Mouse (Mus musculus) heart, adult 9 months (tissue): ENCODE data around the gene Vps37c.

Experiments used
- DNase-seq, 2 experiments: peaks; one replicate each; pipeline ENCODE4 v3.0.0; 2022; ENCODE audit warnings: low spot score in 2 of 2

Gene Vps37c

DNA sequence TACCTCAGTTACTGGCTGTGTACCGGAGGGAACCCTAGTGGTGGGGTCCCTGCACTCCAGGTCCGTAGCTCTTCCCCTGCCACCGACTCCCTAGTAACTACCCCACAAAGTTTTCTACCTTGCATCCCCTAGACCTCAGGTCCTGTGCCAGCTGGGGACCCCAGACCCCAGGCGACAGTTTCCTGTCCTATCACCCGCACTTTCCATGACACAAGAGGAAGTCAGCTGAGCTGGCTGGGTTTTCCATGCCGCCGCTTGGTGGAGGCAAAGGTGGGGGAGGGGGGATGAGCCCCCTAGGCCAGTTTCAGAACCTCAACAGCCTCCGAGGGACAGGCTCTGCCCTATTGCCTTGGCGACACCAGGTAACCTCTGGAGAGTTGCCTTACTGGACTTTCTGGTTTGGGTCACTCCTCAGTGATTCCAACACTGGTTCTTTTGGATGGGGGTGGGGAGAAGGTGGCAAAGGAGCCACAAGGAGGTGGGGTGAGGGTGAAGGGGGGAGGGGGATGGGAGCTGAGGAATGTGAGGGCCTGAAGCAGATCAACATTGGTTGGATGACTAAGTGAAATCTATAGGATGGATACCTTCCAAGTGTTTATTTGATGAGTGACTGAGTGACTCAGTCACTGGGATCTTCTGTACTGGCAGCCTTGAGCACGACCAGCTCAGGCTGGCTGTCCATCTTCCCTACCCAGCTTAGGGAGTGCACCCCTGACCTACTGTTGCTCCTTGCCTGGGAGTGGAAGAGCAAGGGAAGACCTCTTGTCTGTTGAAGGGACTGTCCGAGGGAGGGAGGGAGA lies 52.3 kb downstream of the Vps37c start:
- no peak for DNase-seq

DNA sequence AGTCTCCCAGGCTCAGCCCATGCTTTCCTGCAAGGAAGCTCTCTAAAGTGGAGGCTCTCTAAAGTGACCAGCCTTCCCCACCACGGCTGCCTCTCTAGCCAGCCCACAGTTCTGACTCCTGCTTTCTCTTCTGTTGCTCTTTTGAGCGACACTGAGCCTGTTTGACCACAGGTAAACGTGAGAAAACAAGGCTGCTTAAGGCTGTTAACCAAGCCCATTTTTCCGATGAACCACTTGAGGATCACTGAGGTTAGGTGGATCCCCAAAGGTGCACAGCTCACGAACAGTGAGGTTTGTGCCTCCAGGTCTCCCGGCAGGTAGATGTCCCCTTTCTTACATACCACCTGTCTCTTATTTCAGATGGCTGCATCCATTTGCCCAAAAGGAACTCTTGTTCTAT lies 53.6 kb downstream of the Vps37c start:
- DNase-seq, result no peak

DNA sequence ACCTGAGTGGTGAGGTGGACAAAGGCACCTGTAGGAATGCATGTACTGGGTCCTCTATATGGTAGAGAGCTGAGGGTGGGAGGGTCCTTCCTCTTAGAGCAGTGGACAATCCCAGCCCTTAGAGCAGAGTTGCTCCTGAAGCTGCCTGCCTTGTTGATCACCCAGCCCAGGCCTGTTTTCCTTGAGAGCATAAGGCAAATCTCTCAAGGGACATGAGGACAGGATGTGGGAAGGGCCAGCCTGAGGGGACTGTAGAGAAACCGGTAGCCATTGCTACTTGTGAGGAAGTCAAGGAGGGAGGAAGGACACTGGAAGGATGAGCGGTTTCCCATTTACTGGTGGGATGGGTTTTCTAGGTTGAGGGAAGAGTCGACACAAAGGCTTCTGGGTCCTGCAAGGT lies 54.0 kb downstream of the Vps37c start:
- peak in 1 of 2 experiments; percentile 44 for DNase-seq

DNA sequence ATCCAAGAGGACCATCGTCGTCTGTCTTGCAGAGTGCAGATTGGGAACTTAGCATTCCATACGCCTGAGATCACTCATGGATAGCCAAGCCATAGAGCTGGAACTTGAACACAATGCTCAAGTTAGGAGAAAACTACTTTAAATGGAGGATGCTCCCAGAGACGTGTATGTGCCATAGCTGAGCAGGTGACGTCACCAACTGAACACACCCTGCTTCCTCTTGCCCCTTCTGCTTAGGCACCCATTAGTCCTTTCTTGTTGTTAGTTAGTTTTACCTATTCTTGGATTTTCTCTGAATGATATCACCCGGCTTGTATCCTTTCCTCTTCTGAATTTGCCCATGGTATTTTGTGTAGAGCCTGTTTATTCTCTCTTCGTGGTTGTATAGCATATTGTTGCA lies 58.6 kb downstream of the Vps37c start:
- no peak for DNase-seq

DNA sequence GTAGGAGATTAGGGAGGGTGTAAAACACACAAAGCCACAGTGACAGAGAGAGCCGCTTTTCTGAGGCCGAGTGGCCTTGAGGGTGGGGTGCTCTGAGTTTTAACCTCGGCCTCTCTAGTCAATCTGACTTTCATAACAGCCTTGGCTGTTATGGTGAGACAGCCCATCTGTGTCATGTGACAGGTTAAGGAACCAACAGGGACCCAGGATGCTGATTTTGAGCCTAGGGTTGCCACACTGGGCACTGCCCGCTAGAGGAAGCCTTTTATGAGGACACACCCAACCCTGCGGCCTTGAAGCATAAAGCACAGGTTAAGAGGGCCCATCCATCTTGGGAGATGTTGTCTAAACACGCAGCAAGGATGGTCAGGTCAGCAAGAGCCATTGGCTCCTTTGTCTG lies 59.2 kb downstream of the Vps37c start:
- no peak for DNase-seq

DNA sequence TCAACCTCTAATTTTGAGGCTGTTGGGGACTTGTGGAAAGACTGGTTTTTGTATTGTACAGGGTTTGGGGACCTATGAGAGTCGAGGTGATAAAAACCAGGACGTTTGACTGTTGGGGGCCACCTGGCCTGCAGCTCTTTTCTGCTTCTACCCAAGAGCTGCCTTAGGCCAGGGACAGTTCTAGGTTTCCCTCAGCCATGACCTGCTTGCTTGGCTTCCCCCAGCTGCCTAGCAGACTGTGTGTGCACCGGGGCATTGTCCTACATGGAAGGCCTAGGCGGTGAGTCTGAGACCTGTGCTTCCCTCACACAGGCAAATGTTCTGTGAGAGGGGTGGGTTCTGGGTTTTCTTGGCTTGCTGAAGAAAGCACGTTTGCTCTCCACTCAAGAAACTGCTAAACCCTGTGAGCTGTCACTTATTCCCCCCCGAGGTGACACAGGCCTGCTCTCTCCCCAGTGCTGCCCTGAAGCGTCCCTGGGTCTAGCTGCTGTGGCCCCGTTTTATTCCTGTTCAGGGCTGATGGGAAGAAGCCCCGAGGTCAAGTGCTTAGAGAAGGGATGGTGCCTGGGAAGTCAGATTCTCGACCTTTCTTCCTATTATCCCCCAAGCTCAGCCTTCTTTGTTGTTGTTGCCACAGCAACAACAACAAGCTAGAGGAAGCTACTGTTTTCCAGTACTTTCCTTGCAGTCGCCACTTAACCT lies 60.0 kb downstream of the Vps37c start:
- DNase-seq, result no peak

DNA sequence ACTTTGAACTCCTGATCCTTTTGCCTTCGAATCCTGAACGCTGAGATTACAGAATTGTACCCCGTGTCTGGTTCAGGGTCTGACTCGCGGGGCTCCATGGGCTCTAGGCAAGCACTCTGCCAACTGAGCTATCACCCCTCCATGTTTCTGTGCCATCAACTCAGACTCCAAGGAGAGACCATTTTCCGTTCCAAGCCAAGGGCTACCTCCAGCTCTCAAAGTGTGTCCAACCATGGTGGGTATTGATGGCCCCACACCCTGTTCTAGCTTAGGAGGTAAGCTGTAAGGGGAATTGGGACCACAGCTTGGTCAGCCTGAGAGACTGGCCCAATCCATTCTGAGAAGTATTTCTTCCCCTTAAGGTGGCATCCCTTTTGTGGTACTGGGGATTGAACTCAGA lies 60.8 kb downstream of the Vps37c start:
- DNase-seq, result no peak

DNA sequence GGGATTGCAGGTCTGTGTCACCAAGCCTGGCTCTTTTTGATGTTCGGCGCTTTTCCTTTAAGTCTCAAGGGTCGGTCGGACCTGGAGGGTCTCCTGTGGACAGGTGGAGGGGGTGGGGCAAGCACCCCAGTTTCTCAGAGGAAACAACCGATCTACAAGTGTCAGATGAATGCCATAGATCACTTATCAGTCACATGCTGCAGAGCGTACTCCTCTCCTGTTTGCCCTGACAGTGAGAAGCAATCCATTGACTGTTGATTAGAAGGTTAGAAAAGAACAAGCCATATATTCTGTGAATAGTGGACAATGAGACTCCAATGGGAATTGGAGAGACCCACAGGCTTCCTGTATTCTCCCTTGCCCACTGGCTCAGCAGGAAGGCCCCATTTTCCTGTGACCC lies 61.6 kb downstream of the Vps37c start:
- DNase-seq, result no peak

DNA sequence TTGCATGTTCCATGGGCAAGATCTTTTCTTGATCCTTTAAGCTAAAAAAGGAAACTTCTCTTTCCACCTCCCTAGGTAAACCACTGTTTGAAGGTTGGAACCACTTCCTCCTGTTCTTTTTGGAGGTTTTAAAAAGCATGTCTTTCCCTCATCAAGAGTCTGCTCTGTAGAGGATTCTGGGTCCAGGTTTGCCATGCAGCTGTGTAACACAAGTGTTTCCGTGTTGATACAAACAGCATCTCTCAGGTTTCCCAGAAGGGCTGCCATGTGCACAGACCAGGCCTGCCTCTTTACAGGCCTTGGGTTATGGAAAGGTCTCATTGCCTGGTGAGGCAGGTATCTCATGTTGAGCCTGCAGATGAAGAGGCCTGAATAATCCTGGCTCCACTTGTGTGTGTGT lies 63.1 kb downstream of the Vps37c start:
- DNase-seq, result no peak

DNA sequence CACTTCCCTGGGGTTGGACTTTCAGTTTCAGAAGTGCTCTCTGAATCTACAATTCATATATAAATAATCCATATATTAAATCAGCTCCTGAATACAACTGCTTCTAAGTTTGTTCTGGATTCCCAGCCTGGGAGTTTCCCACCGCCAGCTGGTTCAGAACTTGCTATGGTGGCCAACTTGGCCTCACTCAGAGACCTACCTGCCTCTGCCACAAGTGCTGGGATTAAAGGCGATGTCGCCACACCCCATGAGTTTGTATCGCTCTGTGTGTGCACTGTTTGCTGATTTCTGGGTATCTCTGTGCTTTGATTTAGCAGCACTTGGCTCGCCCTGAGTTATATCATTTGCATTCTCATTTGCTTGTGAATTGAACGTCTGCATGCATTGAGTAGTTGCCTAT lies 63.6 kb downstream of the Vps37c start:
- no peak for DNase-seq

DNA sequence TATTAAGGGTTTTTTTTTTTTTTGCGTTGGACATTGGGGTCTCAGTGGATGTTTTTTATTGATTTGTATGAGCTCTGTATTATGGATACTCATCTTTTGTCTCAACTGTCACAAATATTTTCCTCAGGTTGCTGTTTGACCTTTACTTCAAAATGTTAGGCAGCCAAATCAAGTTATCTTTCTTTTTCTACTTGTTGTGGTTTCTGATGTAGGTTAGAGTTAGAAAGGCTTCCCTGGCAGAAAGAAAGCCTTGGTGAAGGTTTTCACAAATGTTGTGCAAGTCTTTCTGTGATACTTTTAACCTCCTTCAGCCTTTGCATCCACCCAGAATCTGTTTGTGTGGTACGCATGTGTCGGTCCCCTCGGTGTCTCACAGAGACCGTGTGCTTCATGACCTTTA lies 64.1 kb downstream of the Vps37c start:
- no peak for DNase-seq

DNA sequence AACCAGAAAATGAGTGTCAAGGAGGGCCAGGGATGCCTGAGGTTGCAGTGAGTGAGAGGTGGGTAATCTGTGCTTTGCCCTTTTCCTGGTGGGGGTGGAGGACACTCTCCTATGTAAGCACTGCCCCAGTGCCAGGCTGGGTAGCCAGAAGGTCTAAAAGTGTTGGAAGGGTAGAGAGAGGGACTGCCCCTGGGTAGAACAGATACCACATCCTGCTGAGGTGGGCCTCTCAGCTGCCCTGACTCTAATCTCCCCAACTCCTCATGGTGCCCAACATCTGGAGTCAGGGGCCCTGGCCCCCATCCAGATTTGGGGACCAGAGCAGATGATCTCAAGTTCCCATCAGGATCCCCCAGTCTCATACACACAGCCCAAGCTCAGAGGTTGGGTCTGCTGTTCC lies 68.6 kb downstream of the Vps37c start:
- no peak for DNase-seq

DNA sequence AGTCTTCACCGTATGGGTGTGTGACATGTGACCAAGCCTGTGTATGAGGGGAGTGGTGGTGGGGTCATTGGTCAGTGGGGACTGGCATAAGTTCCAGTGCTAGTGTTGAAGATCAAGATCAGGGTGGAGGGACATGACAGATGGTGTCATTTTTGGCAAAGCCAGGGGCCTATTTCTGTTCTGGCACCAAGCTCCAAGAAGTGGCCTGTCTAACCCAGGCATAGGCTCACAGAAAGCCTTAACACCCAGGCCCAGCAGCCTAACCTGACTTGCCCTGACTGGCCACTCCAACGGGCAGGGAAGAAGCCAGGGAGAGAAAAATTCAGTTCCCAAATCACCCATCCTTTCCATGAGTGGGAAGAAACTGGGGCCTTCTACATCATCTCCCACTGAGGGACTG lies 69.0 kb downstream of the Vps37c start:
- DNase-seq, result no peak

DNA sequence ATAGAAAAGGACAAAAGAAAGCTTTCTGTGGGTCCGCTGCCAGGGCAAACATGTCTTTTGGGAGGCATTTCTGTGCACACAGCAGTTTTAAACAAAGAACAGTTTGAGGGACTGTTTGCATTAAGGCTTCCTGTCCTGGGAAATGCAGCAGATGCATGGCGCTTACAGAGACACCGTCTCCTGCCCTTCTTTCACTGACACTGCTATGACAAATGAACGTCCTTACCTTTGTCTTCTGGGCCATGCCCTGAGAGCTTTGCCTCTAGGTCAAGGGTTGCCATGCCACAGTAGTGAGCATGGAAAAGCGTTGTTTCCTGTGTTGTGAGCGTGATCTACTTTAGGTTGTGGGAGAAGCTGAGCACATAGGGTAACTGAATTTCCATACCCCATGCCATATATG lies 70.2 kb downstream of the Vps37c start:
- DNase-seq, result no peak

DNA sequence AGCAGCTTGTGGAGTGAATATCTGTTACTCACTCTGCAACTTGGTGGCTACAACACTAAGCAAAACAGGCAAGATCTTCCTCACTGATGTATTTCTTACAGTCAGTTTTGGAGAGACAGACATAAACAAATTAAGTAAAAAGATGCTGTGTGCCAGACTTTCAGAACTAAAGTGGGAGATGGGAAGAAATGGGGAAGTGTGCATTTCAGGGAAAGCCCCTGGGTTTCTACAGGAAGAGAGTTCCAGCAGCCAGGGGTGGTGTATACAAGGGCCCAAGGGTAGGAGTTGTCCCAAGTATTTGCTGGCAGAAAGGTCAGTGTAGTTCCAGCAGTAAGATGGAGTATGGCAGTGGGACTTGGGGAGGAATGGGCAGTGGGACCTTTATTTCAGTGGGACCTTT lies 71.0 kb downstream of the Vps37c start:
- no peak for DNase-seq

DNA sequence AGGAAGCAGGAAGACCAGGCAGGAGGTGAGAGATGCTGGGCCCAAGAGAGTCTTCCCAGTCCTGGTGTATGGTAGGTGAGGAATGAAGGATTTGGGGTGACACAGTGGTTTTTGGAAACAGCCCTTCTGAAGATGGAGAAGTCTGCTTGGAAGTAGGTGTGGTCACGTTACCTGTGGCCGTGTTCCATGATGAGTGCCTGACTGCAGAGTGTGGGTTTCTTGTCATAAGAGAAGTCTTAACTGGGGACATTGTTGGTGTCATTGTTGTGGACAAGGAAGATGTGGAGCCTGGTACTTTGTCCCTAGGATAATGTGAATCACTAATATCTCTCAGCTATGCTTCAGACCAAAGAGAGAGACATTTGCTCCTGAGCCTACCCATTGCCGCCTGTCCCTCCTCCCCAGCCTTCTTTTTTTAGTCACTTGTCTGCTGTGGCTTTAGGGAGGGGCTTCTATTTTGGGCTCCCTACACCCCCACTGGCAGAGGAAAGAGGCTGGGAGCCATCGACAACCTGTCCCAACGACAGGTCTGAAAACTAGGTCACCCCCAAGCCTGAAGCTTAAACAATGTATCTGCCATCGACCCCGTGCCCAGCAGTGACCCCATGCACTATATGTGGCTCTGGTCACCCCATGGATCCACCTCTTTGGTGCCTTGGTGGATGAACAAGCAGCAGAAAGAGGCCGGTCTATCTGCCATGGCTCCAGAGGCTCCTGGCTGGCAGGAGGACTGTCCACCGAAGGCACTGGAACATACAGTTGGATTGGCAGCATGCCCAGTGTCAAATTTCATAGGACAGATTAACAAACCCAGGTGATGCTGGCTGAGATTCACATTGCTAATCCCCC lies 71.7 kb downstream of the Vps37c start:
- DNase-seq, result peak; percentile 58 to 61

DNA sequence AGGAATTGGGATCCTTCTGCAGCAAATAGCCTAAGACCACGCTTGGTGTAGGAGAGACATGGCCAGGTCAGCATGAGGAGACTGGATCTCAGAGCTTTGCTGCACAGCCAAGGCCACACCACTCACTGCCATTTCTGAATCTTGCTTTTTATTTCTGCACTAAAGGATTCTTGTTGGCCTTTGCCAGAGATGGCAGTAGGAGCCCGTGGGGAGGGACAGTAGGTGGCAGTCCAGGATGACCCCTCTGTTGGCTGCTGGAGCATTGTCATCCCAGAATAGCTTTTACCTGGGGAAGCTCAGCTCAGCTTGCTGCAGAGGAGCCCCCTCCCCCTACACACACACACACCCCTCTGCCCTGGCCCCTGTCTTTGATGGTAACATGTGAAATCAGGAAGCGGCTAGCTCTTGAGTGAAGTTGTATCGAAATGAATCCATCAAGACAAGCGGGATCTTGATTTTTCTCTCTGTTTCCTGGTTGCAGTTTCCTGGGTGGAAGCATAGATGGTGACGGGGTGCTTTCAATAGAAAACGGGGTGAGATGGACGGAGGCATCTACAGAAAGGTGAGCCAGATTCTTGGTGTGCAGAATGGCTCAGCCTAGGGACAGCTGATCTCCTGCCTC lies 73.4 kb downstream of the Vps37c start:
- DNase-seq, result no peak

DNA sequence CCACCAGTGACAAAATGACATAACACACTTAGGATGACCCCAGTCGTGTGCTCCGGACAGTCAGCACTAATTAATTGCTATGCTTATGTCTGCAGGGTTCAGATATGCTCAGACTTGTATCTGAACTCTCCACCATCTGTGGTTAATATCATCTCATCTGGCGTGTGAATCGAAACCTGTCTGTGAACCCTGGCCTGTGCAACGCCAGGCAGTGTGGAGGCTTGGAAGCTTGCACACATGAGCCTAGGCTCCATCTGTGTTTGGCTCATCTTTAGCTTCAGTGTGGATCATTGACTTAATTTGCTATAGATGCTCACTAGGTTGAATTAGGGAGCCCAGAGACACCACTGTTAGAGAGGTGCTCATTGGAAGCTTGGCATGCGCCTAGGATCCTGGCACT lies 73.9 kb downstream of the Vps37c start:
- no peak for DNase-seq

DNA sequence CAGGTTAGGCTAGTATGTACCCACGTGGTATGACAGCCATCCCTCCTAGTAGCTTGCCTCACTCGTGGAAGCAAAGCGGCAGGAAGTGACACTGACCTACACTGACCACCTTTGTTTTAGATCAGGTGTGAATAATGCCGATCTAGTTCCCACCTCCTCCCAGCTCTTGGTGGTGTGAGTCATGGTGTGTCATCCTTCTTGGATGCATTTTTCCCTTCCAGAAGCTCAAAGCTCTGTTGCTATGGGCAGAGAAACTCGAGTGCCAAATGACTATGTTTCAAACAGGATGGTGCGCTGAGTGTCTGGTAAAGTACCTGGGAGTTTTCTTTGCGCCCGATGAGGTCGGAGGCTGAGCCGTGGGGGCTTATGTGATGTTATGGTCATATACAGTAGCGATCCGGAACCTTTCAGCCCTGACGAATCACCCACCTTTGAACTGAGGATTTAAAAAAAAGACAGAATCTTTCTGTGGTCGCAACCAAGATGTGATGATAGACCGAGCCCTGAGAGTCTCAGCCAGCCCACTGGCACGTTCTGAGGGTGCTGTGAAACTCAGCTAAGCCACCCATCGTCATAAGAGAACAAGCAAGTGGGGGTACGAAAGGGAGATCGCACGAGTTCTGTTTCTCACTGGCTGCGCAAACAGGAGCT lies 75.0 kb downstream of the Vps37c start:
- DNase-seq, result no peak
